Mouse (Mus musculus): ENCODE data around the gene Ndufaf3. TPM values are rescaled to one million over a fixed set of nuclear protein-coding genes. Genes with fewer than 3 reads are reported as not detected.

Ndufaf3 gene
- total RNA-seq, 2 experiments from 2014 or later = 52.0 to 54.6 TPM

DNA sequence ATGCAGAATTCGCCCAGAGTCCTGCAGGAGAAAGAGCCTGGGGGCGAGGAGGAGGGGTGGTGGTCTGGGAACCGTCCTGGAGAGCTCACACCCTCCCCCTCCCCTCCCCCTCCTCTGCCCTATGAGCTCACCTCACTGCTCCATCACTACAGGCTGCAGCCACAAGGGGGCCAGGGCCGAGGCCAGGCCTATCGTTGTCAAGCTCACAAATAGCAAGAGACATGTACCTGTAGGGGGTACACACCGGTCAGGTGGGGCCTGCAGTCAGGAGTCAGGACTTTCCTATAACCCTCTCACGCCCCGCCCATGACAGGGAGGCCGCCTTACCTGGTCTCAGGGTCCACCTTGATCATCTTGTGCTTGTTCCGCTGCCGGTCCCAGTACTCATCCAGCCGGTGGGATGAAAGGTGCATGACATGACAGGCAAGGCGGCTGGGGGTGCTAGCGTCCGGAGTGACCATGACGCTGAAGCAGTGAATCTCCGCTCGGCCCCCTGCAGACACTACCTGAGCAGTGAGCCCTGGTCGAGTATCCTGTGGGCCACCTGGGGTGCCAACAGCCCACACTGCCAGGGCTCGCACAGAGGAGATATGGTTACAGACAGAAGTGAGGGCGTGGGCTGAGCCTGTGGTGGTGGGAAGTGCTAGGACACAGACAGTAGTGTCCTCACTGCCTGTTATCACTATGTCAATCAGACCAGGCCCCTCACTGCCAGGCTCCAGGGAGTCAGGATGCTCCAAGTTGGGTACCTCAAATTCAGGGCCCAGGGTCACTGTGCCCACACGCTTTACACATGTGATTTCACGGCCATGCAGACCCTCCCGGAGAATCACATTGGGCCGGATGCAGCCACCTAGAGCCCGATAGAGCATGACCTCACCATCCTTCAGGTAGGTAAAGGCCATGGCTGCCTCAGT, 6.8 kb upstream of the Ndufaf3 start:
- no peak for DNase-seq (ENCODE audit: low spot score in 2 of 2)

DNA sequence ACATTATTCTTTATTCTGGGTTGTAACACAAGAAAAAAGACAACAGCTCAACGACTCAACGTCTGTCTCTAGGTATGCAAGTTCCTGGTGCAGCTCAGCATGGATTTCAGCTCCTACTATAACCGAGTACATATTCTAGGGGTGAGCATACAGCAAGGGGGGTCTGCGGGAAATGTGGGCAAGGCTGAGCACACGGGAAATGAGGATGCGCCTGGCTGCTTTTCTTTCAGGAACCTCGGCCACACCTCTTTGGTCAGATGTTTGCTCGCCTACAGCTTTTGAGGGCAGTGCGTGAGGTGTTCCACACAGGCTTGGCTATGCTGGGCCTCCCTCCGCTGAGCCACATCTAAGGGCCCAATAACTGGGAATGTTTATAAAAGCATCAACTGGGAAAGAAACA, 5.1 kb upstream of the Ndufaf3 start:
- DNase-seq (ENCODE audit: low spot score in 2 of 2) = no peak

DNA sequence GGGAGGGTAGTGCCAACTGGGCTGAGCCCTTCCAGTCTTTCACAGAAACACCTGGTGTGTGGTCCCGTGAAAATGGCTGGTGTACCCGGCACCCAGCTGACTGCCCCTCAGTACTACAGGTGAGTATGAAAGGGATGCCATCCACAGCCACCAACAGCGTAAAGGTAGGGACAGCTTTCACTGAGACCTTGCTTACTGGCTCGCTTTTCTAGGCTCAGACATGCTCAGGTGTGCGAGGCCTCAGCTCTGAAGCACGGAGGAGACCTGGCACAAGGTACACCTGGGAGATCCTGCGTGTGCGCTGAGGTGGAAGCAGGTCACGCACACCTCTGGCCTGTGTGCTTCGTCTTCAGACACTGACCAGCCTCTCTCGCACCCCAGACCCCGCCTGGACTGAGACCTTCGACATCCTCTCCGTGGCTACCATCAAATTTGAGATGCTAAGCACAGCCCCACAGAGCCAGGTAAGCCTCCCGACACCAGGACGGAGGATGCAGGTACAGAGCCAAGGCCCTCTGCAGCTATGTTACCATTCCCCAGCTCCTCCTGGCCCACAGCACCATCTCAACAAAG, 4.3 kb upstream of the Ndufaf3 start:
- no peak for DNase-seq (ENCODE audit: low spot score in 2 of 2)

DNA sequence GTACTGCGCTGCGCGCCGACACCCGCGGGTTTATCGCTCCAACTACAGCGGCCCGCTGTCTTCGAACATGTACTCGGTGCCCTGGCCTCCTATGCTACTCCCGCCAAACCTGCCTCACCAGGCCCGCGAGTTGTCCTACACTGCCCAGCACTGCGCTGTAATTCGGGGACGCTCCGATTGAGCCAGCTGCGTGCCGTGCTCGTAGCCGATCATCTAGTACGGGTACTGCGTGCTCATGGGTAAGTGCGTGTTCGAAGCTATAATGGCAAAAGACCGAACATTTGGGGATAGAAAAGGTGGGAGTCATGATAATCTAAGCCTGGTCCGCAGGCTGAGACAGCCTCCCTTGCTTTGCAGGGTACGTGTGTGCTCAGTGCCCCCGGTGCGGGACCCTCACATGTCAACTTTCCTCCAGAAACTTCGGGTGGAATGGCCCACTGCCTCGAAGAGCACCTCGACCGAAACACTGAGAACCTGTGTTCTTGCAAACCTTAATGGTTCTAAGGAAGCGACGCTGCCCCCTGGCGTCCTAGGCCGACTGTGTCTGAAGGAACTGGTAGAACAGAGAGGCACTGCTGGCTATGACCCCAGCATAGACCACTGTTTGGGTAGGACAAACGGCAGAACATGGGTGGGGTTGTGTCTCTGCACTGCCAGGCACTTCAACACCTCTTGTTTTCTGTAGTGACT, 3.1 kb upstream of the Ndufaf3 start:
- peak in 1 of 2 experiments; percentile 77 for DNase-seq (ENCODE audit: low spot score in 2 of 2)

DNA sequence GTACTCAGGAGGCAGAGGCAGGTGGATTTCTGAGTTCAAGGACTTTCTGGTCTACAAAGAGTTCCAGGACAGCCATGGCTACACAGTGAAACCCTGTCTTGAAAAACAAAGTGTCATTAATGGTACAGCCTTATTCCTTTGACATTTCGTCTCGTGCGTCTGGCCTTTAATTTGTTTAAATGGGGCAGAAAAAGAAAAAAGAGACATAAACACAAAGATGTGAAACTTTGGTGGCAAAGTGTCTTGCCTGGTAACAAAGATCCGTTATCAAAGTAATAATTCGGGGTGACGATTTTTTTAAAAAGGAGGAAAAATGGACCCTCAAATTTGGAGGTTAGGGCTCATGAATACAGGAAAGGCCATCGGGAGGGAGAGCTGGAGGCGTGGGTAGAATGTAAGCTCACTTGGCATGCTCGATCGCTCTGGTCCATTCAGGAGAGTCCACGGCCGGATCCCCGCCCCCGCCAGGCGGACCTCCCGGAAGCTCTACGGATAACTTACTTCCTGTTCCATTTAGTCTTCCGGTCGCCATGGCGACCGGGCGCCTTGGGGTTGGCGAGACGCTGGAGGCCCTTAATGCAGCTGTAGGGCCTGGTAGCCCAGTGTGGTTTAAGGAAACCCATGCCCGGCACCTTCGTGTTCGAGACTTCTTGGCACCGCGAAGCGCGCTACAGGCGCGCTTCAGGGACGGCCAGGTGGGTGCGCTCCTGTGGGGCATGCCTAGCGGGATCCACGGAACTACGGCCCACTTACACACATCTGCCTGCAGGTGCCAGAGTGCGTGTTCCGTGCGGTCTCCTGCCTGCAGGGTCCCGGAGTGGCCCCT, 2.4 kb upstream of the Ndufaf3 start, which contains the start of gene Dalrd3:
Dalrd3 (plus strand) TSS at position 506 of the 826 bp plus-strand sequence.
- DNase-seq (ENCODE audit: low spot score in 2 of 2) = peak; percentile 77 to 92

DNA sequence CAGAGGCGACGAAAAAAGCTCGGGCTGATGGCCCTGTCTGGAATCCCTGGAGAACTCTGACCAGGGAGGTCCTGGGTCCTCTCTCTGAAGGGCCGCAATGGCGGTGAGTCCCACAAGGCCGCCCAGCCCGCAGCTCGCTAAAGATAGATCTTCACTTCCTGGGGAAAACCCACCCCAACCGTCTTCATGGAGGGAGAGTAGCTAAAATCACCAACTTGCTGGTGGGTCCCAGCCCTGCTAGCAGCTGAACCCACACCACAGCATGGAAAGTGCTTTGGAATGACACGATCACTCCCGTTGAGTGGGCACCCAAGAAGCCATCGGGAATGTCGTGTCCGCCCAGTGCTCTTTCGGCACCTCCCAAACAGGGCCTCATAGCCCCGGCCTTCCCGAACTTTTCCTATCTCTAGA, 1.3 kb upstream of the Ndufaf3 start:
- no peak for DNase-seq (ENCODE audit: low spot score in 2 of 2)

DNA sequence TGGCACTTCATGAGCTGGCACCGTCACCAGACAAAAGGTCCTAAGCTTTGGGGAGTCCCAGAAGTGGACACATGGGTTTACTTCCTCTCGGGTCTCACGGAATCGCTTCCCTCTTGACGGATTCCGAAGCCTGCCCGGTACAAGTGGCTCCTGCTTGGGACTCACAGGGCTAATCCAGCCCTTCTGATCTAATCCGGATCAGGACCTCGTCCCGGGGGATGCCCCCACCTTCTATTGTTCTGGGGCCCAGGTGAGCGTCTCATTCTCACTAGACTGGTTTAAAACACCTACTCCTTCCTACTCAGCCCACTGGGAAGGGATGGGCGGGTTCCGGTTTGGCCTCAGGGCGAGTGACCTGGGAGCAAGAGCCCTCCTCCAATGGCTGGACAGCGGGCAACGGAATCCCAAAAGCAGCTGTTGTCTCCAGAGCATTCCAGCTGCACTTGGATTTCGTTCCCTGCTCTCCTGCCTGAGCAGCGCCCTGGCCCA, 741 bp upstream of the Ndufaf3 start:
- no peak for DNase-seq (ENCODE audit: low spot score in 2 of 2)

DNA sequence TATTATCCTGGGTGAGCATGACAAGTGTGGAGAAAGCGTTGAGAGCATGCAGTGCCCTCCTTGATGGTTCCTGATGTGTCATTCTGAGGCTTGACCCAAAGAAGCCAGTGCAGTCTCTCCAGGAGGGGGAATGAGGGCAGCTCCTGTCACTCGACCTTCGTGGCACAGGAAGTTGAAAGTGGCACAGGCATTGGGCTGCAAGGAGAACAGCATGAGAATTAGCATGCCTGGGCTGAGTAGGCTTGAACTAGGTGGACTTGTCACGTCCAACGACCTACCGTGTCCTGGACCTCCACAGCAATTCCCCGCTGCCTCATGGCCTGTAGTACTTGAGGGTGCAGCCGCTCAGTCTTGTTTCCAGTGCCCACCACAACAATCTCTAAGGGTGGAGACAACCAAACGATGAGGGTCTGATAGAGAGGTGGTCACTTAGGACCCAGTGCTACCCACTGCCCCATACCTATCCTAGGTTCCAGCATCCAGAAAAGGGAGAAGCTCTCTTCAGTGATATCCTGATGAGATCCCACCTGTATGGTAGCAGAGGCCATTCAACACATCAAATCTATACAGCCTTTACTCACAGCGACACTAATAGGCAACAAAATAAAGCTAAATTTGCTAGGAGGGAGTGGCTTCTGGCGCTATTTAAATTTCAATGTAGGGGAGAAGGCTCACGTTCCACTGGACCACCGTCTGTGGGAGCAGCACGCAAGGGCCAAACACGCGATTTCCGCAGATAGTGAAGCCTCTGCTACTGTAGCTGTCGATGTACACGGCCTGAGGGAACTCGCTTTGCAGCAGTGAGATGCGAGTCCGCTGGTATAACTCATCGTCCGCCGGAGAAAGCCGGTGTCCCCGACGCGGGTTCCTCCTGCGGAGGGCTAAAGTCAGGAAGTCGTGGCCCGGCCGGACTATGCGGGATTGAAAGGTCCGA, 1.1 kb downstream of the Ndufaf3 start:
- no peak for DNase-seq (ENCODE audit: low spot score in 2 of 2)

DNA sequence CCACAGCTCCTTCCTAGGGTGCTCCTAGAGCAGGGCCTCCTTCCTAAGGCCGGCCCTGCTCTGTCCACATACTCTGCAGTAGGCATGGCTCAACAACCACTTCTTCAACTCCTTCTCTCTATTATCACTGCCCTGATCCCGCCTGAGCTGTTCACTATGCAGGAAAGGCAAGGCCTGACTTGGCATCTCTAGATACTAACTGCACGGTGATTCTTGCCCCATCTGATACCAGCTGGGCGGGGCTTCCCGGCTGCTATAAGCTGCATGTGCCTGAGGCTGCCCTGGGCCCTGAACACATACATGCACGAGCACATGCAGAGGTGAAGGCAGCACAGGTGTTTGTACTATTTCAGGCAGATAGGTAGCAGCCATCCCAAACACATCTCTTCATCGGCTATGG, 3.1 kb downstream of the Ndufaf3 start:
- no peak for DNase-seq (ENCODE audit: low spot score in 2 of 2)

DNA sequence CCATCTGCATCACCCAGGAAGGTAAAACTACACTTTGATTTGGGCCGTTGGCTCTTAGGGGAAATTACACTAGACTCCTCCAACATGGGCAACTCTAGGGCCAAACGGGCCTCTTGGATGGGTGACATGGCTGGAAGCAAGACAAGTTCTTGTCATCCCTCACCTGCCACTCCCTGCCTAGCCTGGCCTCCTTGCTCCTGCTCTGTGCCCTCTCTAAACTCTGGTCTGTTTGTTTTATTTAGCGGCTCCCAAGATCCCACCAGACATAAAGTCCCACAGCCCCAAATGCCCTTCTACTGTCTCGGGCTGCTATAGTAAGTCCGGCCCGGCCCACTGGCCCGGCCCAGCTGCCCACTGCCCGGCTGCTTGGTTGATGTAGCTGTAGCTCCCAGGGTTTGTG, 3.6 kb downstream of the Ndufaf3 start:
- no peak for DNase-seq (ENCODE audit: low spot score in 2 of 2)

DNA sequence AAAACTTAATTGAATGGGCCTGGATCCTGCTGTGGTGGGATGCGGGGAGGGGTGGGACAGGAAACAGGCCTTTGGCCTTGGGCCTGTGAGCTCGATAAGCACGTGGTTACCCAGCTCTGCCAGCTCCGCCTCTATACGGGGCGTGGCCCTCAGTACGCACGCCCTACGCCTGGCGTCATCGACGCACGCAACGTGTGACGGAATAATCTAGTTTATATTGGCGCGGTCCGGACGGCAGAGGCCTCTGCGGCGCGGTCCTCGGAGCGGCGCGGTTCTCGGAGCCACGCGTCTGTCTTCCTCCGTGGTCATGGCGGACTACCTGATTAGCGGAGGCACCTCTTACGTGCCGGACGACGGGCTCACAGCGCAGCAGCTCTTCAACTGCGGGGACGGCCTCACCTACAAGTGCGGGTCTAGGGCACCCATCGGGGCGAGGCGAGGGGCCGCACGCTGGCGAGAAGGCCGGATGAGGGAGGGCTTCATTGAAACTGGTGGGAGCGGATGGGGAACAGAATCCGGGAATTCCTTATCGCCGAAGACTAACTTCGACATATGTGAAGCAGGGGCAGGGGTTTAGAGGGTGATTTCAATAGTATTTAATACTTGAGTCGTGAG, 6.9 kb downstream of the Ndufaf3 start, which contains the start of gene Impdh2:
Impdh2 (plus strand) TSS at position 60 of the 615 bp plus-strand sequence.
- peak; percentile 94 to 96 for DNase-seq (ENCODE audit: low spot score in 2 of 2)

DNA sequence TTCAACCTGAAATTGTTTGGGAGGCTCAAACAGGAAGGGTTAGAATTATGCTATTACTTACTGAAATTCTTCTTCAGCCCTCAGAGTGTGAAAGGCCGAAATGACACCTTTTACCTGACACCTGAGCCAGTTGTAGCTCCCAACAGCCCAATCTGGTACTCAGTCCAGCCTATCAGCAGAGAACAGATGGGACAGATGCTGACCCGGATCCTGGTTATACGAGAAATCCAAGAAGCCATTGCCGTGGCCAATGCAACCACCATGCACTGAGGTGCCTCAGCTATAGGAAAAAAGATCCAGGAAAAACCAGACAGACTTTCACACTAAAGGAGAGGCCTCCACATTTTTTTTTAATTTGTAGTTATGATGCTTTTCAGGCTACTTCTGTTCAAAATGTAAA, 8.1 kb downstream of the Ndufaf3 start:
- DNase-seq (ENCODE audit: low spot score in 2 of 2) = no peak

DNA sequence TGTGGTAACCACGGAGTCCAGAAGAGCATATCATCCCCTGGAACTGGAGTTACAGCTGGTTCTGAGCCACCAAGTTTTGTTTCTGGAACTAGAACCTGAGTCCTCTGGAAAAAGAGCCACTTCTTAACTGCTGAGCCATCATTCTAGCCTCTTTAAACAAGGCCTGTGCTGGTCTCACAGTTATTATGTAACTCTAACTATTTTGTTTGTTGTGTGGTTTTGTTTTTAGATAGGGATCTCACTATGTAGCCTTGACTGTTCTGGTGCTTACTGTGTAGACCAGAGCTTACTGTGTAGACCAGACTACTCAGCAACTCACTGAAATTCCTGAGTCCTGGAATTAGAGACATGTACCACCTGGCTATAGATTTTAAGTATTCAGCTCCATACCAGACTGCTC, 20.4 kb downstream of the Ndufaf3 start:
- no peak for DNase-seq (ENCODE audit: low spot score in 2 of 2)

DNA sequence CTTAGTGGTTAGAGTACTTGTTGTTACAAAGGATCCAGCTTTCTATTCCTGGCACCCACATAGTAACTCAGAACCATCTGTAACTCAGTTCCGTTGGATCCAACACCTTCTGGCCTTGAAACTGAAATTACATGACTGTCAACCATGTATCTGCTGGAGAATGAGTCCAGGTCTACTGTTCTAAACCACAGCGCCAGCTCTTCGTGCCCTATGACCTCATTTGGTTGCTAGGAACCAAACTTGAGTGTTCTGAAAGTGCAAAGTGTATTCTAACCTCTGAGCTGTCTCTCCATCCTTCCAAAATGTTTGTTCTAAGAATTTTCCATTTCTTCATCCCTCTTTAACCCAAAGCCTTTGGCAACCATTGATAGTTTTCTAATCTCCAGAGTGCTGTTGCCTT, 21.2 kb downstream of the Ndufaf3 start:
- DNase-seq (ENCODE audit: low spot score in 2 of 2) = no peak

DNA sequence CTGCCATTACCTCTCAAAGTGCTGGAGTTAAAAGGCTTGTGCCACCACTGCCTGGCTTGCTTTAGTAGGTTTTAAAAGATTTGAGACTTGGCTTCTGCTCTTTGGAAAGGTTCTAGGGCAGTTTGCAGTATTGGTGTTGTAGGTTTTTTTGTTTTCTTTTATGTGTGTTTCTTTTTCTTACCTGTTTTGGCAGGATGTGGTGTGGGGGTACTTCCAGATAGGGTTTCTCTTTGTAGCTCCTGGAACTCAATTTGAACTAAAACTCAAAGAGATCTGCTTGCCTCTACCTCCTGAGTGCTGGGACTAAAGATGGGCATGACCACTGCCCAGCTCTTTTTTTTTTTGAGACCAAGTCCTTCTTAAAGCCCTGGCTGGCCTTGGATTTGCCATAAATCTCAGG, 26.4 kb downstream of the Ndufaf3 start:
- DNase-seq (ENCODE audit: low spot score in 2 of 2) = no peak

DNA sequence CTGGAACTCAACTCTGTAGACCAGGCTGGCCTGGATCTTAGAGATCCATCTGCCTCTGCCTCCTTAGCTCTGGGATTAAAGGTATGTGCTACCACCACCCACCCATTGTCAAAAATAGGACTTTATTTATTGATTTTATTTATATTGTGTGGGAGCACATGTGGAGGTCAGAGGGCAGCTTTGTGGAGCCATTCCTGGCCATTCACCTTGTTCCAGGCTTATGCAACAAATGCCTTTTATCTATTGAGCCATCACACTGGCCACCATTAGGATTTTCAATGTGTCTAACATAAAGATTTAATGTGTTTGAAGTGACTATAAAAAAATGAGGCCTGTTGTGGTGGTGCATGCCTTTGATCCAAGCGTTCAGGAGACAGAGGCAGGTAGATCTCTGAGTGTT, 35.7 kb downstream of the Ndufaf3 start:
- DNase-seq (ENCODE audit: low spot score in 2 of 2) = no peak

DNA sequence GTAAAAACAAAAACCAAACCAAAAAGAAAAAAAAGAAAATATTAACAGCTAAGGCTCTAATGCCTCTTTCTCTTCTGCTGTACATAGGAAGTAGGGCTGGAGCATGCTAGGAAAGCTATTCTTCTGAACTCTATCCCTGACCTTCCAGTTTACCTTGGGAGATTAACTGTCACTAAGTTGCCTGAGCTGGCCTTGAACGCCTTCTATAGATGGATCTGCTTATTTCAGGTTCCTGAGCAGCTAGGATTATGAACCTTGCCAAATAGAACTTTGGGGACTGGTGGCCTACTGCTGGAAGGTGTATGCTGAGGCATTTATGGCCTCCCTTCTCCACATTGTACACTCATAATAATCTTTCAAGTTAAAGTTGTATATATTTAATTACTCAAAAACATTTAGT, 36.3 kb downstream of the Ndufaf3 start:
- DNase-seq (ENCODE audit: low spot score in 2 of 2) = no peak

DNA sequence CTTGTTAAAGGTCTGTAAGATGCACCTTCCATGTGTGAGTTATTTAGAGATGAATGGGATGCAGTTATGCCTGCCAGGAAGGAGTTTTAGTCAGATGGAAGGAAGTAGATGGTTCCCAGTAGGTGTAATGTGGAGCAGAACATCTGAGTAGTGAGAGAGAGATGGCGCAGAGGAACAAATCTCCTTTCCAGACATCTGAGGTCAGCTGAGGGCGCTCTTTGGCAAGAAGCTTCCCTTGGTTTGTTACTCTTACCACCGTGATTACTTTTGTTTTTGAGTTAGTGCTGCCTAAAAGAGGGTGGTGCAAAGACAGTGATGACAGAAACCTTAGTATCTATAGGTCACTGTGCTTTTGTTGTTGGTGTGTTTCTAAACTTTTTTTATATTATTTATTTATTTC, 41.8 kb downstream of the Ndufaf3 start:
- no peak for DNase-seq (ENCODE audit: low spot score in 2 of 2)

DNA sequence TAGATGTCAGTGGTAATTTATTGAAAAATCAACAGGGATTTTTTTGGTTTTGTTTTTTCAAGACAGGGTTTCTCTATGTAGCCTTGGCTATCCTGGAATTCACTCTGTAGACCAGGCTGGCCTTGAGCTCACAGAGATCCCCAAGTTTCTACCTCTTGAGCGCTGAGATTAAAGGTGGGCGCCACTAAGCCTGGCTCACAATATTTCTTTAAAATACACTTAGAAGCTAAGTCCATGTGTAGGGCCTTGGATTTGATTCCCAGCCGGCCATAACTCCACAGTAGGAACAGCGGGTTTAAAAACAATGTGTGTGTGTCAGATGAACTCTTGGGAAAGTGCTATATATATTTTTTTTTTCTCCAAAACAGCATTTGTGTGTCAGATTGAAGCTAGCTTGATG, 43.9 kb downstream of the Ndufaf3 start:
- DNase-seq (ENCODE audit: low spot score in 2 of 2) = no peak

All from layer of hippocampus, postnatal 14 days (tissue).